Mouse (Mus musculus): ENCODE measurements around the gene Zbtb24. TPM values are rescaled to one million over a fixed set of nuclear protein-coding genes. Genes with fewer than 3 reads are reported as not detected.

The Zbtb24 gene
- total RNA-seq, 2 experiments from 2014 or later: 16.3 to 17.0 TPM

GRCm38 (mm10) chr10:41486506-41487170, 36.5 kb downstream of the Zbtb24 start:
- intact Hi-C loops (cut with DNase I): no loop called here
- DNase-seq (ENCODE audit: extremely low spot score in 1 of 2, low spot score in 2 of 2): no peak

- intact Hi-C loops (cut with DNase I): no loop called here
Observed at GRCm38 (mm10) chr10:41488877-41489276, 38.7 kb downstream of the Zbtb24 start.

GRCm38 (mm10) chr10:41489294-41489693, 39.1 kb downstream of the Zbtb24 start:
- DNase-seq (ENCODE audit: extremely low spot score in 1 of 2, low spot score in 2 of 2): no peak
- intact Hi-C loops (cut with DNase I): no loop called here

More at GRCm38 (mm10) chr10:41488877-41489276, 38.7 kb downstream of the Zbtb24 start:
- DNase-seq (ENCODE audit: extremely low spot score in 1 of 2, low spot score in 2 of 2): no peak

- intact Hi-C loops (cut with DNase I): no loop called here
- DNase-seq (ENCODE audit: extremely low spot score in 1 of 2, low spot score in 2 of 2): peak; percentile 91 to 95
Observed at GRCm38 (mm10) chr10:41489708-41490517, 39.7 kb downstream of the Zbtb24 start, which contains the start of the genes Smpd2 and Ppil6. Gene Smpd2, minus strand, starts transcription at chr10:41490369. Gene Ppil6, plus strand, starts transcription at chr10:41490439.

GRCm38 (mm10) chr10:41490518-41490873, 40.3 kb downstream of the Zbtb24 start:
- DNase-seq (ENCODE audit: extremely low spot score in 1 of 2, low spot score in 2 of 2): no peak
- intact Hi-C loops (cut with DNase I): no loop called here

GRCm38 (mm10) chr10:41491111-41491510, 40.9 kb downstream of the Zbtb24 start:
- intact Hi-C loops (cut with DNase I): no loop called here
- DNase-seq (ENCODE audit: extremely low spot score in 1 of 2, low spot score in 2 of 2): no peak

GRCm38 (mm10) chr10:41500941-41501340, 50.8 kb downstream of the Zbtb24 start:
- intact Hi-C loops (cut with DNase I): loop anchor here (10.0 kb wide), 3 partner anchors 46 to 496 kb away; partner anchors contain the start of genes Ak9, Fig4 and Zbtb24
- DNase-seq (ENCODE audit: extremely low spot score in 1 of 2, low spot score in 2 of 2): peak; percentile 40 to 61

GRCm38 (mm10) chr10:41504996-41505395, 54.8 kb downstream of the Zbtb24 start:
- intact Hi-C loops (cut with DNase I): loop anchor here (10.0 kb wide), 3 partner anchors 50 to 500 kb away; partner anchors contain the start of genes Ak9, Fig4 and Zbtb24
- no peak for DNase-seq (ENCODE audit: extremely low spot score in 1 of 2, low spot score in 2 of 2)

- peak; percentile 76 to 79 for DNase-seq (ENCODE audit: extremely low spot score in 1 of 2, low spot score in 2 of 2)
- intact Hi-C loops (cut with DNase I): loop anchor here (10.0 kb wide), 3 partner anchors 51 to 501 kb away; partner anchors contain the start of genes Ak9, Fig4 and Zbtb24
Observed at GRCm38 (mm10) chr10:41505446-41505845, 55.3 kb downstream of the Zbtb24 start.

GRCm38 (mm10) chr10:41509160-41509559, 59.0 kb downstream of the Zbtb24 start:
- intact Hi-C loops (cut with DNase I): loop anchor here (10.0 kb wide), 3 partner anchors 54 to 504 kb away; partner anchors contain the start of genes Ak9, Fig4 and Zbtb24
- DNase-seq (ENCODE audit: extremely low spot score in 1 of 2, low spot score in 2 of 2): no peak

GRCm38 (mm10) chr10:41514301-41514700, 64.1 kb downstream of the Zbtb24 start:
- no peak for DNase-seq (ENCODE audit: extremely low spot score in 1 of 2, low spot score in 2 of 2)
- intact Hi-C loops (cut with DNase I): loop anchor here (10.0 kb wide), 2 partner anchors 300 to 780 kb away; no protein-coding TSS in a partner anchor

GRCm38 (mm10) chr10:41514921-41515320, 64.7 kb downstream of the Zbtb24 start:
- no peak for DNase-seq (ENCODE audit: extremely low spot score in 1 of 2, low spot score in 2 of 2)
- intact Hi-C loops (cut with DNase I): loop anchor here (10.0 kb wide), 2 partner anchors 300 to 780 kb away; no protein-coding TSS in a partner anchor

Other genes starting within 250 kb of the Zbtb24 start
- 10 to 100 TPM; 35.0 to 37.0 TPM for gene Fig4, start 147.1 kb upstream of the Zbtb24 start, total RNA-seq (2021)
- under 1 TPM; 0.10 to 0.13 TPM for gene Ak9, start 146.4 kb upstream of the Zbtb24 start, total RNA-seq (2021)
- 10 to 100 TPM; 32.7 to 36.5 TPM for gene Mical1, start 25.9 kb downstream of the Zbtb24 start, total RNA-seq (2021)
- gene Smpd2, start 40.0 kb downstream of the Zbtb24 start, total RNA-seq (2021): 10 to 100 TPM; 17.2 to 18.8 TPM
- gene Ppil6, start 40.1 kb downstream of the Zbtb24 start, total RNA-seq (2021): 1 to 10 TPM; 6.2 to 7.3 TPM
- gene Cd164, start 69.0 kb downstream of the Zbtb24 start, total RNA-seq (2021): 10 to 100 TPM; 43.7 to 53.2 TPM